Mouse (Mus musculus) layer of hippocampus, postnatal 25 days (tissue): Measurements from ENCODE around the gene G6pdx. TPM values are rescaled to one million over a fixed set of nuclear protein-coding genes. Genes with fewer than 3 reads are reported as not detected.

ENCODE experiments used
- total RNA-seq, 2 experiments: library from RNA; stranded (reverse); gene quantifications; 2 replicates each; pipeline ENCODE4 v1.2.3; 2021

G6pdx gene
- total RNA-seq, 2 experiments from 2014 or later, result 24.9 to 27.7 TPM

Other genes starting within 250 kb of the G6pdx start
- 100 to 1,000 TPM in 1 of 2 experiments, 10 to 100 TPM in 1; 82.6 to 124 TPM for gene Flna, start 179.4 kb downstream of the G6pdx start, total RNA-seq
- gene Emd, start 174.5 kb downstream of the G6pdx start, total RNA-seq, result 10 to 100 TPM; 35.1 to 36.5 TPM
- gene Rpl10, start 158.4 kb downstream of the G6pdx start, total RNA-seq, result 100 to 1,000 TPM; 171 TPM
- gene Taz, start 147.3 kb downstream of the G6pdx start, total RNA-seq, result 10 to 100 TPM; 48.8 to 64.9 TPM
- 1 to 10 TPM; 1.8 to 2.6 TPM for gene Dnase1l1, start 146.9 kb downstream of the G6pdx start, total RNA-seq
- 100 to 1,000 TPM; 333 to 352 TPM for gene Atp6ap1, start 132.1 kb downstream of the G6pdx start, total RNA-seq
- gene Gdi1, start 124.2 kb downstream of the G6pdx start, total RNA-seq, result 100 to 1,000 TPM; 631 to 685 TPM
- gene Fam50a, start 116.2 kb downstream of the G6pdx start, total RNA-seq, result 10 to 100 TPM; 27.2 to 32.3 TPM
- 10 to 100 TPM; 23.9 to 40.3 TPM for gene Plxna3, start 100.1 kb downstream of the G6pdx start, total RNA-seq
- gene Lage3, start 75.6 kb downstream of the G6pdx start, total RNA-seq, result 10 to 100 TPM; 26.9 to 31.2 TPM
- gene Ubl4a, start 56.0 kb downstream of the G6pdx start, total RNA-seq, result 10 to 100 TPM; 70.0 to 73.0 TPM
- 1 to 10 TPM; 3.0 to 3.5 TPM for gene Slc10a3, start 55.8 kb downstream of the G6pdx start, total RNA-seq
- gene Fam3a, start 35.9 kb downstream of the G6pdx start, total RNA-seq, result 10 to 100 TPM; 17.8 to 24.9 TPM
- gene Ikbkg, start 35.9 kb downstream of the G6pdx start, total RNA-seq, result 10 to 100 TPM; 51.0 to 56.3 TPM
- not detected for gene Gm6880, start 52.2 kb upstream of the G6pdx start, total RNA-seq
- not detected for gene Olfr1326-ps1, start 145.7 kb upstream of the G6pdx start, total RNA-seq
- gene Olfr1325, start 163.5 kb upstream of the G6pdx start, total RNA-seq, result not detected
- gene Gm5640, start 216.4 kb upstream of the G6pdx start, total RNA-seq, result under 1 TPM; 0.80 to 0.84 TPM